Mouse (Mus musculus) telencephalon, adult 2 months (tissue): ENCODE measurements around the gene Dmap1.
A peak's percentile ranks its signal among the peaks of the same experiment; 100 is the strongest.

Experiments
- DNase-seq: peaks from one replicate; pipeline ENCODE4 v3.0.0-alpha.2; 2011; ENCODE audit warnings: low read depth, low spot score

Gene Dmap1

GRCm38 (mm10) chr4:117681931-117682461 lies at the start of gene Dmap1:
Dmap1 (minus strand) TSS chr4:117682273.
- DNase-seq: peak; percentile 82

DNA sequence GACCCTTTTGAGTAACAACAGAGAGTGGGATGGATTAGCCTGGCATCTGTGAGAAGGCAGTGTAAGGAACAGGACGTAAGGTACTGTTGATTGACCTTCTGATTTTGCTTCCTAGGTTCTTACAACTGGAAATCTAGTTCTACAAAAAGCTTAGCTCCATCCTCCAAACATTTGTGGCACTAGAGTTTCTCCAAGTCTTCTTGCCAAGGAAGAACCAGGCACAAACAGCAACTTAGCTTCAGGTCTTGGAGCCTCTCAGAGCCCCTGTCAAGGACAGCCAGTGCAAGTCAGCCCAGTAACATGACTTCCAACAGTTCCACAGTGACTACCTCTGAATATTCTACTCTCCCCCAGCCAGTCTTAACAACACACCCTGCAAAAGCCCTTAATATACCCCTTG lies 42.0 kb upstream of the Dmap1 start, which contains the start of gene Gm12845:
Gene Gm12845, plus strand, starts transcription at position 301 of the 400 bp plus-strand sequence.
- no peak for DNase-seq

DNA sequence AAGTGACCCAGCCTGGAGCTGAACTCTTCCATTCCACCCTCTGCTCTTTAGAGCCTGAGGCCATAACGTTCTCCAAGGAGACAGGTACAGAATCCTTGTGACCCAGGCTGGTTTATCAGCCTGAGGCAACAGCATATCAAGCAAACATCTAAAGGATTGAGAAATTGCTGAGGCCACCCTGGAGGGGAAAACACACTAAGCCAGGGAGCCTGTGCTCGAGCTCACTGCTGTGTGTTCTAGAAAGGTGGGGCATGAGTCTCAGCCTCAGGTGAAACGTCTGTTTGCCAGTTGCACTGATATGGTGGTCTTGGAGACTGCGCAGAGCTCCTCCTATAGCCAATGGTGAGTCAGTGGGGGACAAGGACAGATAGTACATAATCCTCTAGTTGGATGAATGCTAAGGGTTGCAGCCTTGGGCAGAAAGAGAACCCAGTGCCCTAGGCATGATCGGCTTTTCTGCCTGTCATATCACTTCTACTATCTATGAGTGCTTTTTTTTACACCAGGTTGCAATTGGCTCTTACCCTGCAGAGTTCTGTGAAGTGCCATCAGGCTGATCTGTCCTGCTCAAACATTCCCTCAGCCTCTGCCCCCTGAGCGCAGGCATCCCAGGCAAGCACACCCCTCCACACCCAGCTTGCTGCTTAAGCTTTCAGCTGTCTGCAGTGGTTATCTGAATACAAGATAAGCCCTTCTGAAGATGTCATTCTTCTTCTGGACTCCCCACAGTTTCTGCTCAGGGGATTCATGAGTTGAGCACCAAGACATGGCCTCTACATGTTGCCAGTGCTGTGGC lies 31.4 kb upstream of the Dmap1 start:
- DNase-seq: no peak

DNA sequence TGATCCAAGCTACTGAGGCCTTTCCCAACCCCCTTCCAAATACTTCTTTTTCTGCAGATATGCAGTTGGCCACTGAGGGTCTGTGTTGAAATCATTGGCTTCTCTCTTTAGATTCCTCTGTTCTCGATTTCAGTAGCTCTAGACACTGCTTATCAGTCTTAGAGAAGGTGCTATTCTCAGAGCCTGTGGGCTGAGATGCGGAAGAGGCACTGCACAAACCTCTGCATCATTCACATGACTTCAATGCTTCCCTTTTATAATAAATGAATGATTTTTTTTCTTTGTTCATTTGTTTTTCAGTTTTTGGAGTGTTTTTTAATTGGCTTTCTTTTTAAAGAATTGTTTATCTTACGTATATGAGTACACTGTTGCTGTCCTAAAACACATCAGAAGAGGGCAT lies 30.2 kb upstream of the Dmap1 start:
- no peak for DNase-seq

DNA sequence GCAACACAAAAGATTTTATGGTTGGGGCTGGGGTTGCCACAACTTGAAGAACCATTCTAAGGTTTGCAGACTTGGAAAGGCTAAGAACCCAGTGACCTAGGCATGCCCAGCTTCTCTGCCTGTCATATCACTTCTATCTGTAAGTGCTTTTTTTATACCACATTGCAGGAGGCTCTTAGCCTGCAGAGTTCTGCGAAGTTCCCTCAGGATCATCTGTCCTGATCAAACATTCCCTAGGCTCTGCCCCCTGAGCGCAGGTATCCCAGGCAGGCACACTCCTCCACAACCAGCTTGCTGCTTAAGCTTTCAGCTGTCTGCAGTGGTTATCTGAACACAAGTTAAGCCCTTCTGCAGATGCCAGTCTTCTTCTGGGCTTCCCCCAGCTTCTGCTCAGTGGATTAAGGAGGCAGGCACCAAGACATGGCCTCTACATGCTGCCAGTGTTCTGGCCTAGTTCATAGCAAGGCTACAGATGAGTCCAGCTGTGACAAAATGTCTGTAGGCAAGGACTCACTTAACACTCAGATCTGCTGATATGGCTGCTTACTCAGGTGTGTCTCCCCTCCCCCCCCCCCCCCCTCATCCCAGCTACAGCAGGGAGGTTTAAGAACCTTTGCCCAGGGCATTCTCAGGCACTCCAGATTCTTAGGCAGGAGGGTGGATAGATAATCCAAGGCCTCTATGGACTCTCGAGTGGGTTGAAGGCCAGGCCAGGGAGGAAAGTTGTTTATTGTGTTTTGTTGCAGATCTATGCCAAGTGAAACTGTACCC lies 26.9 kb upstream of the Dmap1 start:
- DNase-seq: no peak

- peak; percentile 22 for DNase-seq
Observed at GRCm38 (mm10) chr4:117705361-117705760, 23.3 kb upstream of the Dmap1 start.

GRCm38 (mm10) chr4:117686354-117686753 lies 4.3 kb upstream of the Dmap1 start:
- no peak for DNase-seq

GRCm38 (mm10) chr4:117683048-117683768 lies 1.1 kb upstream of the Dmap1 start:
- no peak for DNase-seq

GRCm38 (mm10) chr4:117682463-117682862 lies 390 bp upstream of the Dmap1 start:
- DNase-seq: no peak

DNA sequence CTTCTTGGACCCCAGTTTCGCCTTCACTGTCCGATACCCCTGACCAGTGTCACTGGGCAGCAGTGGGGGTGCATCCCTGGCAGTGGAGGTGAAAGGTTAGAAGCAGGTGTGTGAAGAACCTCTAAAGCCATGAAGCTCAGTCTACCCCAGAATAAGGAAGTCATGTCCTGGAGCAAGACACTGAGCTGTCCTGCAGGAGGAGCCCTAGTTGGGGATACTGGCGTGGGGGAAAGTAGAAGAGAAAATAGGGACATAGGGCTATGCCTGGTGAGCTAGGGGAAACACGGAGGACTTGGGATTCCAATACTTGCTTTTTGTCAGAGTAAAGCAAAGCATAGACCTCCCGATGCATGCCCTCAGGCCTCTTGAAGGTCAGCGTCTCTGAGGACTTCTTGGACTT lies 1.1 kb downstream of the Dmap1 start:
- no peak for DNase-seq

DNA sequence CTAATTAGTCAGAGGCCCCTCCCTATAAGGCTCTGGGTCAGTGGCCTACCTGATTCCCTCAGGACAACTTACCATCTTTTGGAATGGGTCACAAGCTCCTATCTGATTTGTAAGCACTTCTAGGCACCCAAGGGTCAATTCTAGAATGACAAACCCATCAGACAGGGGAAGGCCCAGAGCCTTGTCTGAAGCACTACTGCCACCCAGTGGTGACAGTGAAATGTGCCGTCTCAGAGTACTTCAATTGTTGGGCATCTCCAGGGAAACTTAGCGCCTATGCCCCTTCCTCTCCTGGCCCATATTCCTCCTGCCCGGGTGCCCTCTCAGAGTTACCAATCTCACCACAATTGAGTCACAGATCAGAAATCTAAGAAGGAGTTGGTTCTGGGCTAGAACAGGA lies 5.2 kb downstream of the Dmap1 start:
- DNase-seq: peak; percentile 24

DNA sequence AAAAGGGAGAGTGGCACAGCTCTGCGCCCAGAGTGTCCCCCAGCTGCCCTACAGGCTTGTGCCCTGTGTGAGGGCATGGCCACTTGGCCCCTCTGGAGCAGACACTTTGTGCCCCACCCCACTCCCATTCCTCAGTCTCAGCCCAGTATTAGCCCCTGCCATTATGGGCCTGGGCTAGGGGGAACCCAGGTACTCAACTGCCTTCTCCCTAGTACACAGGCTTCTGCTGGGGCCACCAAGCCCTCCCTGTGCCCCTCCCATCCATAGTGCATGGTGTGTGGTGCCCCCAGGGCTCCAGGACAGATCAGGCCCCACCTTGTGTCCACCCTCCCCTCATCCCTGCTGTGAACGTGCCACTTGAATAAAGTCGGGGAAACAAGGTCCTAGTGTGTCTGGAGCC lies 8.2 kb downstream of the Dmap1 start:
- no peak for DNase-seq

DNA sequence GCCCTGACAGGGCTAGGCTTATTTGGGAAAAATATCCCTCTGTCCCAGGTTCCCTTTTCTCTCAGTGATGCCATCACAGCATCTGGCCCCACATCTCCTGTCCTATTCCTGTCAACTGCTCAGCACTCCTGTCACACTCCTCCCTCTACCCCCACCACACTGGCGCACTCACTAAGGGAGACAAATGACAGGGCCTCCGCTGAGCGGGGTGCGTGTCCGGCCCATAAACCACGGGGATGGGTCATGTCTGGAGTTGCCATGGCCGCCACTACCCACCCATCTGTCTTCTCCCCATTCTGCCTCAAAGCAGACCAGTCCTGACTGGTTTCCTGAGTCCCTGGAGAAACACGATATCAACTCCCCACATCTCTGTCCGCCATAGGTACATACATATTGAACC lies 10.0 kb downstream of the Dmap1 start:
- DNase-seq: no peak

- DNase-seq: no peak
Observed at GRCm38 (mm10) chr4:117669874-117670273, 12.2 kb downstream of the Dmap1 start.

DNA sequence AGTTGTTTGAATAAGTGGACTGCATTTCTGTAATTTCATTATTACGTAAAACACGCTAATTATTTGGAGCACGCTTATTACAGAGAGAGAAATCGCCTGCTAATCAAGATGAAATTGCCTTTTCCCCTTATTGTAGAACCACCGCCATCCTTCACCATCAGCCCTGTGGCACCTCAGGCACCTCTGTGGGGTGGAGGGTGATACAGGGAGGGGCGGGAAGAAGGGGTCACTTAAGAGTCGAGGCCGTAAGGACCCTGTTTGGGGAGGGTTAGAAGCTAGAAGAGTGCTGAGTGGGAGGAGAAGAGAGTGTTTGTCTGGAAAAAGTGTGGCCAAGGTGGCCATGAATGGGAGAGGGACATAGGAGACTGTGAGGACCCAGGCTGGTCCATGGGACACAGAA lies 16.0 kb downstream of the Dmap1 start:
- no peak for DNase-seq

GRCm38 (mm10) chr4:117665531-117665930 lies 16.5 kb downstream of the Dmap1 start:
- no peak for DNase-seq

- no peak for DNase-seq
Observed at GRCm38 (mm10) chr4:117664411-117665137, 17.5 kb downstream of the Dmap1 start.

DNA sequence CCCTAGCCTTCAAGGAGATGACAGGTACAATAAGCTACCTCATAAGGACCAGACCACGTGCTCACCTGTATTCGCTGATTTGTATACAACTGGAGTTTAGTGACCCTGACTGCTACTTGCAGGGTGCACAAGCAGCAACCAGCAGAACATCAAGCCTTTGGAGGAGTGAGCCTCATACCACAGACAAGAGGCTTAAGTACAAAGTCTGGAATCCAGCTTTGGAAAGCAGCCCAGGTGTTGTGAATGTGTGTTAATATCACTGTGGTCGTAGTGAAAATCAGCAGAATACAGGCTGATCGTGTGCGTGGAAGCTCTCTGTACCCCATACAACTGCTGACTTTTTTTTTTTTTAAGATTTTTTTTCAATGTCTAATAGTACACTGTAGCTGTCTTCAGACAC lies 22.1 kb downstream of the Dmap1 start:
- DNase-seq: no peak

DNA sequence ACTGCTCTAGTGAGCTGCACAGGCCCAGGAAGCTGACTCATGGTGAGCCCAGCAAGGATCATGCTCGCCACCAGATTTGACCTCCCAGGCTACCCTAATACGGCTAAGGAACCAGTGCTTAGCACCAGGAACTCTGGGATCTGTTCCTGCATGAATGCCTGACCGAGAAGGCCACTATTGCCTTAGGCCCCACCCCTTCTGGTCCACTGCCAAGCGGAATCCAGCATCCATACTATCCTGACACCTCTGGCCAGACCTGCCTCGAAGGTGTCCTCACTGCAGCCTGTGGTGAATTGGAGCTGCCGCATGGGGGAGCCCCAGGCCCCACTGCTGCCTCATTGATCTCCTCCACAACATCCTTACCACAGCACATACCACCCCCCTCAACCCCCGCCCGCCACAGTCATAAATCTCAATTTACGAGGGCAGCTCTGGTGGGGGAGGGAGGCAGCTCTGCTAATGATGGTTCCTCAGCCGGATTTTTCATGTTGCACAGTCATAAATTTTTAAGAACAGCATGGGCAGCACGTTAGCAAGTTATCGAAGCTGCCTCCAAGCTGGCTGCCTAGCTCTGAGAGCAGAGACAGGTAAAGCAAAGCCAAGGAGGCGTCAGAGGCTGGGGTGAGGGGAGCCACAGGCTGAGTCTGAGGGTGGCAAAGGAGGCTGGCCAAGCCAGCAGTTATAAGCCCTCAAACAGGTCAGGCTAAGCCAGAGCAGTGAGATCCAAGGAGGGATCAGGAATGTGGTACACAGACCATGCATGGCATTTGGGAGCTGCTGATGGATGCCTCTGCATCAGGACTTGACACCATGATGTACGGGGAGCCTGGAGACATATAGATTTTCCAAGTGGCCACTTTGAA lies 23.3 kb downstream of the Dmap1 start:
- no peak for DNase-seq

DNA sequence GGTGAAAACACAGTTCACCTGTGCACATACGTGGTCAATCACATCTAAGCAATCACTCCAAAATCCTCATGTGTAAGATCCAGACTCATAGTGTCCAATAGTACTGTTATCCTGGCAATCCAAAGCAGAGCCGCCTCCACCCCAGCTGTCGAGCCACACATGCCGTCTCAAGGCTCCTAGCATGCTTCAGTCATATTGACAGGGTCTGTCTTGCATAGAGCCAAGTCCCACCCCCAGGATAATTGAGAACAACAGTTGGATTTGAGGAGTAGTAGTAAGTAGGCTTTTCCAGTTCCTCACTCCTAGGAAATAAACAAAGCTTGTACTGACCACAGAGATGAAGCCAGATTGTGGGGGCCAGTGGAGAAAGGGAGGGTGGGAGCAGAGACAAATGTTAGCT lies 24.4 kb downstream of the Dmap1 start:
- DNase-seq: peak; percentile 48
